Mouse (Mus musculus) embryonic facial prominence, embryonic 12.5 days (tissue): Measurements from ENCODE around the gene Scamp1. TPM values are rescaled to one million over a fixed set of nuclear protein-coding genes. Genes with fewer than 3 reads are reported as not detected.

Source experiments
- ATAC-seq: fragments of 200-750 bp; cut with Nextera tagmentation; 2 replicates; pipeline ENCODE4 v1.8.0; 2017; ENCODE audit not compliant: insufficient number of reproducible peaks, insufficient read depth, low FRiP score, low TSS enrichment
- H3K27ac ChIP-seq: fragments of 300-500 bp; sonication (generic); 2 replicates; pipeline ENCODE4 v1.5.1; 2016; ENCODE audit warnings: mild to moderate bottlenecking
- H3K27me3 ChIP-seq: fragments of 300-500 bp; sonication (generic); 2 replicates; pipeline ENCODE4 v1.6.1; 2016; ENCODE audit warnings: mild to moderate bottlenecking, moderate library complexity
- H3K36me3 ChIP-seq: fragments of 300-500 bp; sonication (generic); 2 replicates; pipeline ENCODE4 v1.6.1; 2016; ENCODE audit warnings: mild to moderate bottlenecking
- H3K4me1 ChIP-seq: fragments of 300-500 bp; sonication (generic); 2 replicates; pipeline ENCODE4 v1.6.1; 2016
- H3K4me2 ChIP-seq: fragments of 300-500 bp; sonication (generic); replicated peaks from 2 replicates; pipeline ENCODE4 v1.6.1; 2016; ENCODE audit warnings: mild to moderate bottlenecking, moderate library complexity
- H3K4me3 ChIP-seq: fragments of 300-500 bp; sonication (generic); 2 replicates; pipeline ENCODE4 v1.5.1; 2016; ENCODE audit warnings: mild to moderate bottlenecking
- H3K9ac ChIP-seq: fragments of 300-500 bp; sonication (generic); 2 replicates; pipeline ENCODE4 v1.6.1; 2016; ENCODE audit warnings: mild to moderate bottlenecking, moderate library complexity
- H3K9me3 ChIP-seq: fragments of 300-500 bp; sonication (generic); 2 replicates; pipeline ENCODE4 v1.6.1; 2016; ENCODE audit warnings: mild to moderate bottlenecking, moderate library complexity
- WGBS: fragments of 180-500 bp; shearing (Covaris S2); methylation state at CpG from one replicate; pipeline ENCODE4 v1.1.7; 2016; 5-methylcytosine and 5-hydroxymethylcytosine counted together
- polyA plus RNA-seq: library from polyadenylated mRNA; unstranded; fragments of >200 nt; fragmentation: Nextera tagmentation; extraction: Ambion mirVana; gene quantifications from 2 replicates; pipeline ENCODE4 v1.2.1, GENCODE M21; 2016

Scamp1 gene
- polyA plus RNA-seq, 1 experiment from 2014 or later = 37.7 TPM

GRCm38 (mm10) chr13:94154512-94155296, 131.0 kb downstream of the Scamp1 start:
- Histone ChIP-seq H3K9me3 (no peaks in the 10 kb centered on the region), H3K9ac (no peak overlapping the region), H3K36me3 (no peaks in the 10 kb centered on the region), H3K27me3 (no peaks in the 10 kb centered on the region), H3K4me1 (peaks cover 21% of the 10 kb centered on the region), H3K4me2 (no peak overlapping the region), H3K4me3 (no peak overlapping the region), H3K27ac (no peak overlapping the region)
- 88% methylated on average over 15 of the region's 15 CpGs for WGBS
- no peak for ATAC-seq

GRCm38 (mm10) chr13:94153658-94154057, 132.0 kb downstream of the Scamp1 start:
- ATAC-seq = no peak
- Histone ChIP-seq H3K4me1 (peaks cover 10% of the 10 kb centered on the region), H3K36me3 (no peaks in the 10 kb centered on the region), H3K9ac (no peak overlapping the region), H3K27ac (no peak overlapping the region), H3K4me3 (no peak overlapping the region), H3K9me3 (no peaks in the 10 kb centered on the region), H3K4me2 (no peak overlapping the region), H3K27me3 (no peaks in the 10 kb centered on the region)
- 87% methylated on average over 6 of the region's 6 CpGs for WGBS

GRCm38 (mm10) chr13:94152836-94153235, 132.8 kb downstream of the Scamp1 start:
- Histone ChIP-seq H3K4me3 (no peak overlapping the region), H3K9ac (no peak overlapping the region)
- WGBS = 92% methylated on average over 10 of the region's 10 CpGs

More at GRCm38 (mm10) chr13:94152836-94153235, 132.8 kb downstream of the Scamp1 start:
- Histone ChIP-seq H3K9me3 (no peaks in the 10 kb centered on the region), H3K27ac (no peak overlapping the region), H3K4me1 (peaks cover 5% of the 10 kb centered on the region), H3K4me2 (no peak overlapping the region), H3K36me3 (no peaks in the 10 kb centered on the region), H3K27me3 (no peaks in the 10 kb centered on the region)
- no peak for ATAC-seq

Other genes with a start within 250 kb of the Scamp1 start
- 67.6 and 69.4 TPM in 2 replicates for gene Lhfpl2, start 228.1 kb downstream of the Scamp1 start, polyA plus RNA-seq
- 47.5 and 51.4 TPM in 2 replicates for gene Ap3b1, start 73.1 kb upstream of the Scamp1 start, polyA plus RNA-seq